Mouse (Mus musculus): ENCODE results near the gene Ube4b.

GRCm38 (mm10) chr4:149322718-149323117 lies 103.8 kb downstream of the Ube4b start:
- no peak for TF ChIP-seq CTCF (IDR thresholded peaks at IDR 0.05; ENCODE audit: control insufficient read depth, insufficient read depth, insufficient replicate concordance, low read depth, low read length)
- TF ChIP-seq POLR2A (IDR thresholded peaks at IDR 0.05; ENCODE audit: control insufficient read depth, low read depth, low read length) = no peak
